Mouse (Mus musculus) E14TG2a.4 (cell line): Measurements from ENCODE around the gene Prdm10.

Experiments used
- H3K27me3 ChIP-seq: 2 replicates; pipeline ENCODE4 v1.6.1; 2014; ENCODE audit warnings: low read length, control low read depth; ENCODE audit not compliant: insufficient read depth
- H3K36me3 ChIP-seq: 2 replicates; pipeline ENCODE4 v1.6.1; 2014; ENCODE audit warnings: low read length, control low read depth; ENCODE audit not compliant: insufficient read depth
- H3K4me1 ChIP-seq: replicated peaks from 2 replicates; pipeline ENCODE4 v1.6.1; 2014; ENCODE audit warnings: low read depth, low read length, control low read depth
- H3K4me3 ChIP-seq: replicated peaks from 2 replicates; pipeline ENCODE4 v1.5.1; 2014; ENCODE audit warnings: mild to moderate bottlenecking, low read length
- H3K9me3 ChIP-seq: 2 replicates; pipeline ENCODE4 v1.6.1; 2014; ENCODE audit warnings: low read length, control low read depth
- CTCF ChIP-seq: conservative IDR thresholded peaks from 2 replicates; pipeline ENCODE4 v1.5.1; 2014; ENCODE audit warnings: low read length
- NANOG ChIP-seq: IDR thresholded peaks from 2 replicates; pipeline ENCODE4 v1.6.1; 2014; ENCODE audit warnings: borderline replicate concordance, low read length, mixed read lengths
- POU5F1 ChIP-seq: IDR thresholded peaks from 2 replicates; pipeline ENCODE4 v1.6.1; 2014; ENCODE audit warnings: low read length, borderline replicate concordance

Gene Prdm10

GRCm38 (mm10) chr9:31334991-31335390 is 54.7 kb downstream of the Prdm10 start:
- peaks cover 36% of the 10 kb centered on the region for H3K36me3 ChIP-seq
- H3K4me3 ChIP-seq, result no peak overlapping the region
- TF ChIP-seq POU5F1, result no peak
- no peak for TF ChIP-seq CTCF
- TF ChIP-seq NANOG, result no peak
- no peaks in the 10 kb centered on the region for H3K27me3 ChIP-seq
- H3K4me1 ChIP-seq, result peaks cover 12% of the 10 kb centered on the region
- no peaks in the 10 kb centered on the region for H3K9me3 ChIP-seq

GRCm38 (mm10) chr9:31344289-31344831 is 64.0 kb downstream of the Prdm10 start:
- peaks cover 23% of the 10 kb centered on the region for H3K4me1 ChIP-seq
- H3K27me3 ChIP-seq, result no peaks in the 10 kb centered on the region
- no peak overlapping the region for H3K4me3 ChIP-seq
- H3K36me3 ChIP-seq, result peaks cover 61% of the 10 kb centered on the region
- no peaks in the 10 kb centered on the region for H3K9me3 ChIP-seq
- no peak for TF ChIP-seq NANOG
- no peak for TF ChIP-seq CTCF
- TF ChIP-seq POU5F1, result no peak

GRCm38 (mm10) chr9:31346575-31347080 is 66.3 kb downstream of the Prdm10 start:
- peaks cover 63% of the 10 kb centered on the region for H3K36me3 ChIP-seq
- no peaks in the 10 kb centered on the region for H3K27me3 ChIP-seq
- TF ChIP-seq NANOG (no peak), POU5F1 (no peak), CTCF (no peak)
- H3K4me1 ChIP-seq, result peaks cover 19% of the 10 kb centered on the region
- no peaks in the 10 kb centered on the region for H3K9me3 ChIP-seq
- no peak overlapping the region for H3K4me3 ChIP-seq

GRCm38 (mm10) chr9:31348458-31348857 is 68.1 kb downstream of the Prdm10 start:
- Histone ChIP-seq H3K4me1 (peaks cover 18% of the 10 kb centered on the region), H3K36me3 (peaks cover 61% of the 10 kb centered on the region), H3K27me3 (no peaks in the 10 kb centered on the region), H3K4me3 (no peak overlapping the region), H3K9me3 (no peaks in the 10 kb centered on the region)
- no peak for TF ChIP-seq POU5F1
- TF ChIP-seq NANOG, result no peak

GRCm38 (mm10) chr9:31348915-31349314 is 68.6 kb downstream of the Prdm10 start:
- no peak overlapping the region for H3K4me3 ChIP-seq
- H3K36me3 ChIP-seq, result peaks cover 63% of the 10 kb centered on the region
- H3K27me3 ChIP-seq, result no peaks in the 10 kb centered on the region
- TF ChIP-seq POU5F1 (no peak), CTCF (peak; percentile 90)
- H3K4me1 ChIP-seq, result peaks cover 15% of the 10 kb centered on the region
- H3K9me3 ChIP-seq, result no peaks in the 10 kb centered on the region

GRCm38 (mm10) chr9:31352716-31353115 is 72.4 kb downstream of the Prdm10 start:
- Histone ChIP-seq H3K27me3 (no peaks in the 10 kb centered on the region), H3K4me1 (no peaks in the 10 kb centered on the region)
- no peak for TF ChIP-seq CTCF
- TF ChIP-seq NANOG, result no peak
- no peak for TF ChIP-seq POU5F1

GRCm38 (mm10) chr9:31353518-31353917 is 73.2 kb downstream of the Prdm10 start:
- no peaks in the 10 kb centered on the region for H3K4me1 ChIP-seq
- H3K9me3 ChIP-seq, result no peaks in the 10 kb centered on the region
- H3K27me3 ChIP-seq, result no peaks in the 10 kb centered on the region
- TF ChIP-seq NANOG (no peak), POU5F1 (no peak), CTCF (no peak)
- peaks cover 79% of the 10 kb centered on the region for H3K36me3 ChIP-seq
- no peak overlapping the region for H3K4me3 ChIP-seq

More at GRCm38 (mm10) chr9:31352716-31353115, 72.4 kb downstream of the Prdm10 start:
- H3K36me3 ChIP-seq, result peaks cover 74% of the 10 kb centered on the region
- no peak overlapping the region for H3K4me3 ChIP-seq
- no peaks in the 10 kb centered on the region for H3K9me3 ChIP-seq

GRCm38 (mm10) chr9:31354051-31354450 is 73.7 kb downstream of the Prdm10 start:
- H3K4me3 ChIP-seq, result no peak overlapping the region
- H3K4me1 ChIP-seq, result no peaks in the 10 kb centered on the region
- H3K36me3 ChIP-seq, result peaks cover 79% of the 10 kb centered on the region
- no peaks in the 10 kb centered on the region for H3K27me3 ChIP-seq
- TF ChIP-seq NANOG (no peak), CTCF (no peak), POU5F1 (no peak)
- H3K9me3 ChIP-seq, result no peaks in the 10 kb centered on the region

- H3K4me3 ChIP-seq, result no peak overlapping the region
- H3K27me3 ChIP-seq, result no peaks in the 10 kb centered on the region
- H3K4me1 ChIP-seq, result peaks cover 3% of the 10 kb centered on the region; the same call in 1 of the 2 replicates
- peaks cover 69% of the 10 kb centered on the region for H3K36me3 ChIP-seq
- TF ChIP-seq POU5F1, result no peak
- no peak for TF ChIP-seq CTCF
- TF ChIP-seq NANOG, result no peak
- H3K9me3 ChIP-seq, result no peaks in the 10 kb centered on the region
These were observed 83.6 kb downstream of the Prdm10 start for GRCm38 (mm10) chr9:31363698-31364609.
